Mouse (Mus musculus) A20 (cell line): ENCODE measurements around the gene Obscn.

Experiments
- DNase-seq: peaks from one replicate; pipeline ENCODE4 v3.0.0-alpha.2; 2011; ENCODE audit warnings: low read depth, low spot score

The Obscn gene

GRCm38 (mm10) chr11:58983691-58984341, 152.4 kb downstream of the Obscn start:
- no peak for DNase-seq

DNA sequence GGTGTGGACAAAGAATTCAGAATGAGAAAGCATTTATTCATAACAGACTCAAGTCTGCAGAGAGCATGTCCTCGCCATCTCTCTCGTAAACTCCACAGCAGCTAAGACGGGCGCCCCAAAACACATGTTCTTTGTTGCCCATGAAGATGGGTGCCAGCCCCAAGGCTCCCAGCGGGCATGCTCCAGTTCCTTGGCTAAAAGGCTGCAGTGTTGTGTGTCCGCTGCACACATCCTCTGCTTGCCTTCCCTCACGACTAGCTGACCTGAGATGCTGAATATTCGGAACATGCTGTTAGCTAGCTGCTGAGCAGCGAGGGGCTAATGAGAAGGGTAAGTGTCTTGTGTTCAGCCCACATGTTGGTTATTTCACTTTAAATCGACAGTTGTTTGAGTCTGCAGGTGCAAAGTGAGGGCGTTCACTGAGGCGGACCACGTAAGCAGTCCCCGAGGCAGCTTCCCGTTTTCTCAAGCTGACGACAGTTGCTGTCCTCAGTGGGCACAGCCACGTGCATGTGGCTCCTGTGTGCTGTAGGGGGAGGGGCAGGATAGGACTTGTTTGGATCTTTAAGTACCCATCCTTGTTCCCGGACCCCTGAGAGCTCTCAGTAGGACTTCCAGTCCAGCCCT, 153.6 kb downstream of the Obscn start:
- peak; percentile 91 for DNase-seq

DNA sequence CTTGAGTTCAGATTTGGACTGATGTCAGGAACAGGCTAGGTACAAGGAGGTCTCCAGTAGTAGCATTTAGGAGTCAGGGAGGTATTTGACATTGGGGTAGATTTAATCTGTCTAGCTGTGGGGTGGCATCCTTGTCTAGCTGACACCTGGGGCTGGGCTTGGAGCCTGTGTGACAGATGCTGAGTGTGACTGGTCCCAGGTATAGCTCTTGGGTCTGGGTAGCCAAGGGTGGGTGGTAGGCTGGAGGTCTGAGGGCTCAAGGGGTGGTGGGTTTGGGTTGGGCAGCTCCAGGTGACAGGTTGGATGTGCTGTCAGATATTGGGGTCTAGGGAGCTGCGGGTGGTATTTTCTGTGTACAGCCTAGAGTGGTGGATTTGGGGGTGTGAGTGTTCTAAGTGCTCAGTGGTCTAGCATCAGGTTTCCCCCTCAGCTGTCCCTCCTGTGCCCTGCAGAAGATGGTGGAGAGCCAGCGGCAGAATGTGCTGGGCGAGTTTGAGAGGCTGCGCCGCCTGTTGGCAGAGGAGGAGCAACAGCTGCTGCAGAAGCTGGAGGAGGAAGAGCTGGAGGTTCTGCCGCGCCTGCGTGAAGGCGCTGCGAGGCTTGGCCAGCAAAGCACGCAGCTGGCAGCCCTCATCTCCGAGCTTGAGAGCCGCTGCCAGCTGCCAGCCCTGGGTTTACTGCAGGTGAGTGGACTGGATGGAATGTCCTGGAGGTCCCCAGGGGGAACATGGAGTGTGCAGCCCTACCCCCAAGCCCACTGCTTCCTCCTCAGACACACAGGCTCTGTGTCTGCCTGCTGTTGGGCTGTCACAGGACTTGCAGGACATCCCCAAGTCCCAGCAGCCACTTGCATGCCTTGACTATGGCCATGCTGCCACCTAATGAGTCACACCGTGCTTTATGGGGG, 154.4 kb downstream of the Obscn start:
- DNase-seq = peak; percentile 93

- no peak for DNase-seq
Measured at GRCm38 (mm10) chr11:58980381-58980990, 155.7 kb downstream of the Obscn start.

- DNase-seq = no peak
Measured at GRCm38 (mm10) chr11:58979661-58980060, 156.5 kb downstream of the Obscn start.

DNA sequence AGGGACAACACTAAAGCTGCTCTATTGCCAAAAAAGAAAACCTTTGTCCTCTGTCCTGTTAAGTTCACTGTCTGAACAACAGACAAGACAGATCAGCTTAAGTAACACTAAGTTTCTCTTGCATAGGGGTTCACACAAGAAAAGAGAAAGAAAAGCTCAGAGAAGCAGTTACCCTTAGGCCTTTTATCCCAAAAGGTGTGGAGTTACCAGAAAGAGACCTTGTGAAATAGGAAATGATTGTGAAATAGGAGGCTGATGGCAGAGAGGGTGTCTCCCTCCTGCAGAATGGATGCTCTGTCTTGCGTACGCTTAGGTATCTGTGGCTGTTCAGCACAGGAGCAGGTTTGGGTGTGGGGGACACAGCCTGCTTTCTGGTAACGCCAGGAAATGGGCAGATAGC, 157.0 kb downstream of the Obscn start:
- peak; percentile 45 for DNase-seq

DNA sequence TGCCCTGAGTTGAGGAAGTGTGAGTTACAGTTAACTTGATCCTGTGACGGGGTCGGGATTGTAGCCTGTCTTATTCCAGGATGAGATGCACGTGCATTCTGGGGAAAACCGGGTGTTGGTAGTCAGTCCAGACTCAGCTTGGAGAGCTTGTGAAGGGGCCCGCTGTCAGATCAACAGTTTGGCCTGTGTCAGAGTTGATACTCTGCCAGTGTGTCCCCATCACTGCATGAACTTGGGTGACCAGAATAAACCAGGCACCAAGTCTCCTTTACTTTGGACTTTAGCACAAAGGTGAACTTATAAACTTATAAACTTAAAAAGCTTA, 157.5 kb downstream of the Obscn start:
- no peak for DNase-seq

- DNase-seq = peak; percentile 88
Measured at GRCm38 (mm10) chr11:58978027-58978705, 158.0 kb downstream of the Obscn start, which contains the start of gene Trim11. TSS of gene Trim11 (plus strand) at chr11:58978093.

DNA sequence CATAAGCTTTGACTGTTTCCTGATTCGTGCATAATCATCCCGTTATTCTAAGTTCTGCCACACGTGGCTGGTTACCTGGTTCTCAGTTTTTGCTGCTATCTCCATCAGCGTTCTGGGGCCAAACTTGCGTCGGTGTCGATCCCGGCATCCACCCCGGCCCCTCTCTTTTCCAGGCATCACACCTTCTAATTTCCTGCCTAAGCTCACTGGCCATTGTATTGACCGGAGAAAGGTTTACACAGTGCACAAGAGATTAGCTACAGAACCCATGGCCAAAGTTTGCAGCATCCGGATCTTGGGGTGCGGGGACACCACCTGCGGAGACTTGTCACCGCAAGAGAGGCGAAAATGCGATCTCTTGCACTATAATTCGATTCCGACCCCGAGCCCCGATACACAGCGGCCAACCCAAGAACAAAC, 158.6 kb downstream of the Obscn start:
- no peak for DNase-seq

- DNase-seq = peak; percentile 76
Measured at GRCm38 (mm10) chr11:58977150-58977549, 159.1 kb downstream of the Obscn start.

- no peak for DNase-seq
Measured at GRCm38 (mm10) chr11:58974414-58974813, 161.8 kb downstream of the Obscn start.

DNA sequence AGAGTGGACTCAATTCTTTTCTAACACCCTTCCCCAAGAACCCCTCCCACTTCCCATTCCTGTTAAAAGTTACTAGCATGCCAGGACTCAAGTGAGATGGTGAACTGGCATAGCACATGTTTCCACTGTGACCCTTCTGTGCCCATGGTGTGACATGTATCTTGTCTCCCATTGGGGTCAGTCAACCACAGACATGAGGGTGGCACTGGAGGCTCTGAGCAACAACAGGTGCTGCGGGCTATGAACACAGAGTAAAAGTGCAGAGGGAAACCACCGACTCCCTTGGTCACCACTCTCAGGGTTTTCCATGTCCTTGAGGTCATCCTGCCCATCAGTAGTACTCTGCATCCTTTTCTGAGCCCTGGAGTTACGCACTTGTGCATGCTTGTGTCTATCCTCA, 164.4 kb downstream of the Obscn start:
- DNase-seq = no peak

GRCm38 (mm10) chr11:58970831-58971530, 165.2 kb downstream of the Obscn start:
- DNase-seq = no peak

DNA sequence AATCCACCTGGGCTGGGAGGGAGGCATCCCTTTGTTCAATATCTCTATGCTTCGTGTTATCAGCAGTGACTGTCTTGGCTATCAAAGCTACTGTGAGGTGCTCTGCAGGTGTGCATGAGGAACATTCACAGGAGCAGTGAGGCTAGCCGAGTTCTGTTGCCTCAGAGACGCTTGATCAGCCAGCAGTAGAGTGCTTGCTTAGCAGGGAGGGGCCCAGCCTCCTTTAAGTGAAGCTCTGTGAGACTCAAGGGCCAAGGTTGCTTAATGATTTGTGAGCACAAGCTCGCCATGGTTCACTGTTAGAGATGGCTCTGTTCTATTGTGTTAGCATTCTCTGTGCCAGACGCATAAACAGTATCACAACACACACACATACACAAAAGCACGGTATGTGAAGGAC, 166.5 kb downstream of the Obscn start:
- peak; percentile 42 for DNase-seq

DNA sequence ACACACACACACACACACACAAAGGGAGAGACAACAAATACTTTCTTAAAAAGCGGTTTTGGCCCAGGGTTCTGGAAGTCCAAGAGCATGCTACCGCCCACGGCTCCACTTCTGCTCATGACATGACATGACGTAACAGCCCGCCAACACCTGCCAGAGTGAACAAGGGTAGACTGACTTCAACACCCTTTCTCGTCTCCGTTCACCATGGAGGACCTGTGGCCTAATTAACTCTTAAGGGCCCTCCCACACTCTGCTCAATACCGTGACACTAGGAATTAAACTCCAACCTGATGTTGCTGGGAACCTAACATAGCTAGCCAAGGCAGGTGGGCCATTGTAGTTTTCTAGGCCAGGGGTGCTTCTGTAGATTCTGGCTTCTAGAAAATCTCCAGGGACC, 167.2 kb downstream of the Obscn start:
- no peak for DNase-seq

DNA sequence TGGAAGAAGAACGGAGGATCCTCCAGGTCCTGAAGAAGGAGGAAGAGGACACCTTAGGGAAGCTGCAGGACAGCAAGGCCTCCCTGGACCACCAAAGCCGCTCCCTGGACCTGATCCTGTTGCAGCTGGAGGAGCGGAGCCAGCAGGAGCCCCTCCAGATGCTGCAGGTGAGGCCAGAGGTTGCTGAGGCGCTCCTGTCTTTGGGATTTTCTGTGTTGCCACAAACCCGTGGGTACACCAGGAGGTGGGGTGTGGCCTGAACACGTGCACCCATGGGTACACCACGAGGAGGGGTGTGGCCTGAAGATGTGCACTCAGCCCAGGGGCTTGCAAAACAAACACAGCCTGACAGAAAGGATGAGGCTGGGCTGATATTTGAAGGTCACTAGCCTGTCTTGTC, 167.7 kb downstream of the Obscn start:
- DNase-seq = no peak

GRCm38 (mm10) chr11:58967346-58967745, 168.9 kb downstream of the Obscn start:
- peak; percentile 62 for DNase-seq

DNA sequence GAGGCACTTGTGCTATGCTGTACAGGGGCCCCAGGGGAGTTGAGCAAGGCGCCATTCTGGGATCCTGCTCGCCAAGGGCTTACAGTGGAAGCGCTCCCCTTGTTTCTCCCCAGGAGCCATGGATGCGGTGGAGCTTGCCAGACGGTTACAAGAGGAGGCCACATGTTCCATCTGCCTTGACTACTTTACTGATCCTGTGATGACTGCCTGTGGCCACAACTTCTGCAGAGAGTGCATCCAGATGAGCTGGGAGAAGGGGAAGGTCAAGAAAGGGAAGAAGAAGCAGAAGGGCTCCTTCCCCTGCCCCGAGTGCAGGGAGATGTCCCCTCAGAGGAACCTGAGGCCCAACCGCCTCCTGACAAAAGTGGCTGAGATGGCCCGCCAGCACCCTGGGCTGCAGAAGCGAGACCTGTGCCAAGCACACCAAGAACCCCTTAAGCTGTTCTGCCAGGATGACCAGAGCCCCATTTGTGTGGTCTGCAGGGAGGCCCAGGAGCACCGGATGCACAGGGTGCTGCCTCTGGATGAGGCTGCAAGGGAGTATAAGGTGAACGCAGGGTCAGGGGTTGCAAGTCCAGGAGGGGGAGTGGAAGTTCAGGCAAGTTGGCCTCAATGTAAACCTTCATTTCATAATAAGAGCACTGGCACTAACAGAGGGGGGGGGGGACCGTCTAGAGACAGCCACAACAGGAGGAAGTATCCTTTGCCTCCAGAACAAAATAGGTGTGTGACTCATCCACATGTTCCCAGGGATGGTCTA, 171.0 kb downstream of the Obscn start:
- DNase-seq = no peak

- no peak for DNase-seq
Measured at GRCm38 (mm10) chr11:58964216-58964615, 172.0 kb downstream of the Obscn start.

DNA sequence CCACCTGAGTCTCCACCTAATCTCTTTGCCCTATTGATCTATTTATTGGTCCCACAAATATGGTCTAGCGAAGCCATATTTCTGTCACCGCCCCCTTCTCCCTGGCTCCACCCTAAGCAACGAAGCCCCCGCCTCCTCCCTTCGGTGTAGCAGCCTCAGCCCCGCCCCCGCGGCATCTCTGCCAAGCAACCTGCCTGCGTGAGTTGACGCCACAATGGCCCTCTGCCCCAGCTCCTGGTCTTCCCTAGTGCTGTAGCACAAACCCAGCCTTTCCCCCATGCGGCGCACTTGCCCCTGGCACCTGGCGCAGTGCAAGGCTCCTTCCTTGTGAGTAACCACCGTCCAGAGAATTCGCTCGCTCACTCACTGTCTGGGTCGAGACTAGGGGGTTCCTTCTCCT, 172.7 kb downstream of the Obscn start:
- no peak for DNase-seq
